Mouse (Mus musculus) heart, embryonic 11.5 days (tissue): ENCODE data around the gene Brat1. TPM values are rescaled to one million over a fixed set of nuclear protein-coding genes. Genes with fewer than 3 reads are reported as not detected.
A peak's percentile ranks its signal among the peaks of the same experiment; 100 is the strongest.

Source experiments
- ATAC-seq: fragments of 200-750 bp; cut with Nextera tagmentation; replicated peaks from 2 replicates; pipeline ENCODE4 v1.8.0; 2017; ENCODE audit warnings: moderate library complexity; ENCODE audit not compliant: insufficient number of reproducible peaks, low FRiP score, low TSS enrichment
- H3K27ac ChIP-seq: fragments of 300-500 bp; sonication (generic); 2 replicates; pipeline ENCODE4 v1.5.1; 2014; ENCODE audit warnings: mild to moderate bottlenecking, low read depth, low read length
- H3K27me3 ChIP-seq: fragments of 300-500 bp; sonication (generic); 2 replicates; pipeline ENCODE4 v1.6.1; 2014; ENCODE audit warnings: mild to moderate bottlenecking, low read length, mixed read lengths; ENCODE audit not compliant: control insufficient read depth, insufficient read depth
- H3K36me3 ChIP-seq: fragments of 300-500 bp; sonication (generic); 2 replicates; pipeline ENCODE4 v1.6.1; 2014; ENCODE audit warnings: mild to moderate bottlenecking, low read length, moderate library complexity, mixed read lengths; ENCODE audit not compliant: control insufficient read depth, insufficient read depth
- H3K4me1 ChIP-seq: fragments of 300-500 bp; sonication (generic); 2 replicates; pipeline ENCODE4 v1.6.1; 2014; ENCODE audit warnings: low read length; ENCODE audit not compliant: control insufficient read depth, insufficient read depth
- H3K4me2 ChIP-seq: fragments of 300-500 bp; sonication (generic); 2 replicates; pipeline ENCODE4 v1.6.1; 2014; ENCODE audit warnings: mild to moderate bottlenecking, moderate library complexity
- H3K4me3 ChIP-seq: fragments of 300-500 bp; sonication (generic); 2 replicates; pipeline ENCODE4 v1.5.1; 2014; ENCODE audit warnings: low read depth, low read length
- H3K9ac ChIP-seq: fragments of 300-500 bp; sonication (generic); 2 replicates; pipeline ENCODE4 v1.6.1; 2014; ENCODE audit warnings: mild to moderate bottlenecking, low read depth, low read length, moderate library complexity
- H3K9me3 ChIP-seq: fragments of 300-500 bp; sonication (generic); replicated peaks from 2 replicates; pipeline ENCODE4 v1.6.1; 2016; ENCODE audit warnings: low read length; ENCODE audit not compliant: control insufficient read depth
- WGBS: fragments of 180-500 bp; shearing (Covaris S2); extraction: QIAGEN DNeasy Blood & Tissue Kit; methylation state at CpG from one replicate; pipeline ENCODE4 v1.1.7; 2014; ENCODE audit not compliant: insufficient replicate concordance; 5-methylcytosine and 5-hydroxymethylcytosine counted together
- polyA plus RNA-seq: library from polyadenylated mRNA; unstranded; fragments of >200 nt; fragmentation: Nextera tagmentation; extraction: Ambion mirVana; gene quantifications from 2 replicates; pipeline ENCODE4 v1.2.1, GENCODE M21; 2014

Brat1 gene
- polyA plus RNA-seq, 1 experiment from 2014 or later = 9.8 TPM

- ATAC-seq = no peak
- H3K9me3 ChIP-seq = no peaks in the 10 kb centered on the region
Measured at GRCm38 (mm10) chr5:140705501-140706171, 825 bp downstream of the Brat1 start.

GRCm38 (mm10) chr5:140710315-140710714 is 5.5 kb downstream of the Brat1 start:
- no peak overlapping the region for H3K4me2 ChIP-seq
- no peaks in the 10 kb centered on the region for H3K27me3 ChIP-seq
- H3K9me3 ChIP-seq = no peaks in the 10 kb centered on the region
- 87% methylated on average over 6 of the region's 6 CpGs for WGBS
- peaks cover 8% of the 10 kb centered on the region for H3K4me1 ChIP-seq
- peaks cover 34% of the 10 kb centered on the region for H3K36me3 ChIP-seq
- H3K4me3 ChIP-seq = no peak overlapping the region
- H3K9ac ChIP-seq = no peak overlapping the region
- H3K27ac ChIP-seq = no peak overlapping the region
- no peak for ATAC-seq

More at GRCm38 (mm10) chr5:140705501-140706171, 825 bp downstream of the Brat1 start:
- Histone ChIP-seq H3K4me3 (peak overlapping the region; percentile 49), H3K27me3 (no peaks in the 10 kb centered on the region), H3K36me3 (peaks cover 11% of the 10 kb centered on the region; the same call in 1 of the 2 replicates), H3K4me1 (peaks cover 18% of the 10 kb centered on the region), H3K4me2 (peak overlapping the region; percentile 80), H3K27ac (peak overlapping the region; percentile 52), H3K9ac (peak overlapping the region; percentile 82)
- WGBS = 51% methylated on average over 7 of the region's 7 CpGs

GRCm38 (mm10) chr5:140711040-140711439 is 6.2 kb downstream of the Brat1 start:
- no peak for ATAC-seq
- H3K27ac ChIP-seq = no peak overlapping the region
- H3K27me3 ChIP-seq = no peaks in the 10 kb centered on the region
- H3K4me1 ChIP-seq = peaks cover 1% of the 10 kb centered on the region
- 75% methylated on average over 5 of the region's 5 CpGs for WGBS
- H3K9me3 ChIP-seq = no peaks in the 10 kb centered on the region
- H3K9ac ChIP-seq = no peak overlapping the region
- peaks cover 36% of the 10 kb centered on the region for H3K36me3 ChIP-seq
- H3K4me3 ChIP-seq = no peak overlapping the region
- no peak overlapping the region for H3K4me2 ChIP-seq

GRCm38 (mm10) chr5:140720773-140721172 is 16.0 kb downstream of the Brat1 start:
- no peaks in the 10 kb centered on the region for H3K9me3 ChIP-seq
- 71% methylated on average over 7 of the region's 7 CpGs for WGBS
- peaks cover 22% of the 10 kb centered on the region for H3K36me3 ChIP-seq
- H3K9ac ChIP-seq = no peak overlapping the region
- no peaks in the 10 kb centered on the region for H3K27me3 ChIP-seq
- H3K4me3 ChIP-seq = no peak overlapping the region
- H3K27ac ChIP-seq = no peak overlapping the region
- H3K4me1 ChIP-seq = no peaks in the 10 kb centered on the region
- H3K4me2 ChIP-seq = no peak overlapping the region
- no peak for ATAC-seq

GRCm38 (mm10) chr5:140722121-140722520 is 17.3 kb downstream of the Brat1 start:
- Histone ChIP-seq H3K4me3 (no peak overlapping the region), H3K36me3 (peaks cover 15% of the 10 kb centered on the region), H3K9ac (no peak overlapping the region), H3K4me2 (no peak overlapping the region), H3K27ac (no peak overlapping the region), H3K27me3 (no peaks in the 10 kb centered on the region), H3K9me3 (no peaks in the 10 kb centered on the region), H3K4me1 (no peaks in the 10 kb centered on the region)
- 78% methylated on average over 3 of the region's 3 CpGs for WGBS
- ATAC-seq = no peak

GRCm38 (mm10) chr5:140723822-140724221 is 19.0 kb downstream of the Brat1 start, which contains the start of gene Amz1:
Amz1 (plus strand) TSS chr5:140724127.
- no peaks in the 10 kb centered on the region for H3K36me3 ChIP-seq
- no peaks in the 10 kb centered on the region for H3K27me3 ChIP-seq
- H3K9me3 ChIP-seq = no peaks in the 10 kb centered on the region
- H3K4me2 ChIP-seq = no peak within 1 kb of the TSS
- no peaks in the 10 kb centered on the region for H3K4me1 ChIP-seq
- H3K4me3 ChIP-seq = no peak within 1 kb of the TSS
- no peak within 1 kb of the TSS for H3K27ac ChIP-seq
- no peak within 1 kb of the TSS for H3K9ac ChIP-seq
- WGBS = 78% methylated on average over 13 of the region's 13 CpGs
- ATAC-seq = no peak

- no peak overlapping the region for H3K4me2 ChIP-seq
- no peak for ATAC-seq
- 78% methylated on average over 7 of the region's 7 CpGs for WGBS
- H3K4me1 ChIP-seq = no peaks in the 10 kb centered on the region
- H3K27ac ChIP-seq = no peak overlapping the region
- no peaks in the 10 kb centered on the region for H3K36me3 ChIP-seq
- no peaks in the 10 kb centered on the region for H3K27me3 ChIP-seq
- H3K9ac ChIP-seq = no peak overlapping the region
- no peaks in the 10 kb centered on the region for H3K9me3 ChIP-seq
- no peak overlapping the region for H3K4me3 ChIP-seq
Measured at GRCm38 (mm10) chr5:140726062-140726839, 21.4 kb downstream of the Brat1 start.

- Histone ChIP-seq H3K4me1 (no peaks in the 10 kb centered on the region), H3K4me2 (no peak overlapping the region), H3K9me3 (no peaks in the 10 kb centered on the region), H3K36me3 (no peaks in the 10 kb centered on the region), H3K27me3 (no peaks in the 10 kb centered on the region), H3K9ac (no peak overlapping the region), H3K27ac (no peak overlapping the region), H3K4me3 (no peak overlapping the region)
- no peak for ATAC-seq
- WGBS = 71% methylated on average over 17 of the region's 17 CpGs
Measured at GRCm38 (mm10) chr5:140726946-140727740, 22.3 kb downstream of the Brat1 start.
